Mouse (Mus musculus): ENCODE results near the gene Snrpa1.

DNA sequence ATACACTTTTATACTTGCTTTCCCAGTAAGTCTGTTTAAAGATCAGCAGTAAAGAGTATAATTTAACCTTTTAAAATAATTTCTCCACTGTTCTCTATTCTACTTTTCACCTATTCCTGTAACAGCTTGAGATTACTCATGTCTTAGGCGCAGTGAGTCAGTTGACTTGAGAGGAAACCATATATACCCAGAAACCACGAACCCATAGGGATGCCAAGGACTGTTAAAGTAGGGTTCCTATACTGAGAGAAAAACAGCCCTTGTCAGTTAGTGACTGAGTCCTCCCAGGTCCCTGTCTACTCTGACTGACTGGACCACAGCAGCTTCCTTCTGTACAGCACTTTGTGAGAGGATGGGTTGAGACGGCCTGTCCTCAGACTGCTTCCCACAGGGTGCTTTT, 59.2 kb downstream of the Snrpa1 start:
- TF ChIP-seq POLR2A (IDR thresholded peaks at IDR 0.05; ENCODE audit: borderline replicate concordance, extremely low read depth, insufficient read depth, insufficient read length, poor library complexity, severe bottlenecking) (no peak), CTCF (IDR thresholded peaks at IDR 0.05; ENCODE audit: borderline replicate concordance, extremely low read depth, insufficient read depth, insufficient read length) (no peak)
